Mouse (Mus musculus): ENCODE measurements around the gene Tm9sf2.

- TF ChIP-seq POLR2A (IDR thresholded peaks at IDR 0.05; ENCODE audit: extremely low read depth, insufficient read depth, low read length) (no peak), CTCF (IDR thresholded peaks at IDR 0.05; ENCODE audit: low read depth, low read length) (no peak)
Measured at GRCm38 (mm10) chr14:122083499-122083898, 23.3 kb upstream of the Tm9sf2 start.
